Mouse (Mus musculus) cortical plate, adult 2 months (tissue): ENCODE results near the gene Ptpn18.

Experiments
- CTCF ChIP-seq: fragments of 200-500 bp; IDR thresholded peaks from 2 replicates; pipeline ENCODE4 v1.5.1; 2011; ENCODE audit warnings: mild to moderate bottlenecking, control low read depth, low read length; ENCODE audit not compliant: insufficient read depth; ENCODE audit errors: extremely low read depth
- POLR2A ChIP-seq: fragments of 200-500 bp; IDR thresholded peaks from 2 replicates; pipeline ENCODE4 v1.6.1; 2011; ENCODE audit warnings: mild to moderate bottlenecking, low read length, control low read depth; ENCODE audit not compliant: insufficient read depth; ENCODE audit errors: extremely low read depth

- TF ChIP-seq CTCF (no peak), POLR2A (no peak)
Measured at GRCm38 (mm10) chr1:34459284-34460060, at the start of gene Ptpn18.
